Mouse (Mus musculus) olfactory bulb, adult 2 months (tissue): ENCODE data around the gene Hdac5. TPM values are rescaled to one million over a fixed set of nuclear protein-coding genes. Genes with fewer than 3 reads are reported as not detected.
"Not testable (repeated sequence)": the region's sequence is repeated elsewhere in the genome, so short reads cannot be mapped to it uniquely, and the experiment has no call there.

ENCODE experiments used
- H3K27ac ChIP-seq: fragments of 200-500 bp; 2 replicates; pipeline ENCODE4 v1.5.1; 2012; ENCODE audit warnings: low read depth, low read length; ENCODE audit not compliant: insufficient read depth
- H3K4me1 ChIP-seq: fragments of 200-500 bp; 2 replicates; pipeline ENCODE4 v1.6.1; 2012; ENCODE audit warnings: low read length; ENCODE audit not compliant: control insufficient read depth, insufficient read depth
- H3K4me3 ChIP-seq: fragments of 200-500 bp; 2 replicates; pipeline ENCODE4 v1.5.1; 2012; ENCODE audit warnings: mild to moderate bottlenecking, low read depth, low read length, moderate library complexity; ENCODE audit not compliant: insufficient read depth
- CTCF ChIP-seq: fragments of 200-500 bp; IDR thresholded peaks from 2 replicates; pipeline ENCODE4 v1.5.1; 2012; ENCODE audit warnings: low read depth, mild to moderate bottlenecking, low read length, moderate library complexity; ENCODE audit not compliant: insufficient read depth
- POLR2A ChIP-seq: fragments of 200-500 bp; IDR thresholded peaks from 2 replicates; pipeline ENCODE4 v1.6.1; 2012; ENCODE audit warnings: mild to moderate bottlenecking, low read depth, low read length, moderate library complexity; ENCODE audit not compliant: insufficient read depth
- WGBS: fragments of 180-500 bp; shearing (Covaris S2); methylation state at CpG from one replicate; pipeline ENCODE4 v1.1.7; 2018; 5-methylcytosine and 5-hydroxymethylcytosine counted together
- polyA plus RNA-seq: library from polyadenylated mRNA; stranded (reverse); fragments of >200 nt; gene quantifications from 2 replicates; pipeline ENCODE4 v1.2.4, GENCODE M21; 2012; ENCODE audit warnings: low replicate concordance; ENCODE audit not compliant: missing spikeins, insufficient read depth, insufficient read length

The Hdac5 gene
- polyA plus RNA-seq, 1 experiment, result not detected

- Histone ChIP-seq H3K27ac (peak within 1 kb of the TSS; percentile 97), H3K4me1 (peaks cover 7% of the 10 kb centered on the region), H3K4me3 (peak within 1 kb of the TSS; percentile 99)
- peak; percentile 91 for TF ChIP-seq POLR2A
- TF ChIP-seq CTCF, result no peak
- WGBS, result under 1% methylated on average over 69 of the region's 70 CpGs
Measured at GRCm38 (mm10) chr11:102184646-102185495, 45.1 kb downstream of the Hdac5 start, which contains the start of gene Lsm12. TSS of gene Lsm12 (minus strand) at chr11:102185296.

DNA sequence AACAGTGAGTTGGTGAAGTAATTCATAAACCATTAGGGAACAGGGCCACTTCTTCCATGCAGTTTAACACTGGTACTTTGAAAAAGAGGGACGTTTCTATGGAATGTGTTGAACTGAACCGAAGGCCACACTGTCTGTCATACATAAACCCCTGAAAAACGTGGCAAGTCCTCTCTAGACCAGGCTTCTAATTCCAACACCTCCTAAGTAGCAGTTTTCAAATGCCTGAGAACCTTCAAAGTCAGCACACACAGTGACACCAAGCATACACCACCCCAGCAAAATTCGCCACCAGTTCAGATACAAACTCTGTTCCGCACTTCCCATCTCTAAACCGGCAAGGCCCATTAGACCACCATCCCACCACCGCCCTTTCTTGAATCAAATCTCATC, 45.7 kb downstream of the Hdac5 start:
- Histone ChIP-seq H3K4me1 (peaks cover 2% of the 10 kb centered on the region; the same call in 1 of the 2 replicates), H3K27ac (no peak overlapping the region), H3K4me3 (peak overlapping the region; percentile 99)
- TF ChIP-seq CTCF (no peak), POLR2A (no peak)
- 3% methylated on average over 7 of the region's 7 CpGs for WGBS

DNA sequence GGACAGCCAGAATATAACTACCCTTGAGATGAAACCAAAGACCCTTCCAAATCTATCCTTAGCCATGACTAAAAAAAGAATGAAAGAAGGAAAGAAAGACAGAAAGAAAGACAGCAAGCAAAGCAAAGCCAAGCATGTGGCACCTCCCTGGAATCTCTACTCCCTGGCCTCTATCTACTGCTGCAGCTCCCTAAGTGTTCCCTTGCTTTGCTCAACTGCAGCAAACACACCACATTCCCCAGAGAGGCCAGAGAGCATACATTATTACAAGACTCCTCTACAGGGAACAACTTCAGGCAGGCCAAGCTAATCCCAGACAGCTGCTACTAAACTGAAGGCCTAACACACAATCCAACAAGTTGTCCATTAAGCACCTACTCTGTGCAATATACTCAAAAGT, 50.1 kb downstream of the Hdac5 start:
- no peak for TF ChIP-seq CTCF
- TF ChIP-seq POLR2A, result no peak
- Histone ChIP-seq H3K4me3 (no peak overlapping the region), H3K4me1 (peaks cover 2% of the 10 kb centered on the region; the same call in 1 of the 2 replicates), H3K27ac (no peak overlapping the region)

DNA sequence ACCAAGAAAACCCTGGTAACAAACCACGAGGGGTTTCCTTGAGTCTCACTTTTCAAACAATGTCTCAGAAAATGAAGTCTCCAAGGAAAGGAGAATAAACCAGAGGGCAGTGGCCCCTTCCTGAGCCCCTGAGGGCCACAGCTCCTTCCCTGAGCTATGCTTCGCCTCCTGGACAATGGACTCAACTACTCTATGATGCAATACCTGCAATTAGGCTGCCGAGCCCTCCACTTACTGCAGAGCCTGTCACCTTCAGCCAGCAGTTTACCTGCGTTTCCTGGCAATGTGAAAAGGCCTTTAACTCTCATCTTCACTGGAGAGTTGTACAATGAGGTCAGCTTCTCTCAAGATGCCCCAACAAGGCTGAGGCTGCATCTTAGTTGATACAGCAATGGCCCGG, 61.3 kb downstream of the Hdac5 start:
- TF ChIP-seq POLR2A, result no peak
- no peak for TF ChIP-seq CTCF
- Histone ChIP-seq H3K4me1 (no peaks in the 10 kb centered on the region), H3K27ac (no peak overlapping the region), H3K4me3 (no peak overlapping the region)
- WGBS, result 66% methylated on average over 5 of the region's 5 CpGs

DNA sequence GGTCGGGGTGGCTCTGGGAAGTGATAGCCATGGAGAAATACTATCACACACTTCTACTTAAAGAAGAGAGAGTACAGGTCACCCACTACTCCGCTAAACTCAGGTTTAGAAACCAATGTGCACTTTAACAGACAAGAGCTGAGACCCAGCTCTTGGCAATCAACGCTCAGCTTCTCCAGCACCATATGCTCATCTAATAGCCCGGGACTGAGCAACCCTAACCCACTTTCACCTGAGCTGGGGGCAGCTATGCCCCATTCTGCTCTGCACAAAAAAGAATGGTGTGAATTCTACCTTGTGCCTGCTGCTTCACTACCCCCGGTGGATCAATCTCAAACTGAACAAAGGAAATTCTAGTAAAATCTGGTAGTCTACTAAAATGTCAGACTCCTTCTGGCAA, 62.4 kb downstream of the Hdac5 start:
- no peak overlapping the region for H3K27ac ChIP-seq
- no peaks in the 10 kb centered on the region for H3K4me1 ChIP-seq
- TF ChIP-seq POLR2A, result no peak
- TF ChIP-seq CTCF, result no peak
- 87% methylated on average over 5 of the region's 5 CpGs for WGBS
- no peak overlapping the region for H3K4me3 ChIP-seq

DNA sequence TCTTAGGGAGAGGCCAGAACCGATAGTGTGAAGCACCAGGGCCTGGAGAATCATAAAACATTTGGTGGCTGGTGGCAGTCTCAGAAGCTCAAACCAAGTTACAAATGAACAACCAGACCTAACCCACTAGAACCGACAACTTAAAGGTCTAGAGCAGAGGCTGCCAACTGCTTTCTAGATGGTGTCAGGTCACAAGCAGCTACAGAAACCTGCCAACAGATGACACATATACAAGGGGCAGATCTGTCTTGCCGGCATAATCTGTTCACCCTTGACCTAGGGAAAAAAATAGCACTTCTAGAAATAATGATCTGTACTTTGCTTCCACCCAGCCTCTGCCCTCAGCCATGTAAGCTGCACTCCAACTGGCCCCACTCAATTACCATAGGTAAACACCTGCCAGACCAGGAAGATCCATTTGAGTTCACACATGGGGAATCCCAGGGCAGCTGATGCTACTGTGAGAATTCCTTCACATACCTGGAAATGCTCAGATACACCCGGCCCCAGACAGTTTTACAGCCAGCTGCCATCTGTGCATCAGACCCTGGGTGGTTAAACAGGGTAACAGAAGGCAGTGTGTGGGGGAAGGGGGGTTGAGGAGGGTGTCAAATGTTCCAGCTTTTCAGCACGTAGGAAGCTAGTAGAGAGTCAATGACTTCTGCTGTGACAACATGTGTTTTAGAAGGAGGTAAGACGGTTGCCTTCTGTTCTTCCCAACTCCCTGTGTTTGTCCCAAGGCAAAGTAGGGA, 63.8 kb downstream of the Hdac5 start:
- Histone ChIP-seq H3K4me3 (no peak overlapping the region), H3K4me1 (no peaks in the 10 kb centered on the region), H3K27ac (no peak overlapping the region)
- TF ChIP-seq CTCF, result no peak
- no peak for TF ChIP-seq POLR2A
- 63% methylated on average over 6 of the region's 6 CpGs for WGBS

- WGBS, result 78% methylated on average over 5 of the region's 5 CpGs
Measured at GRCm38 (mm10) chr11:102159781-102160180, 70.2 kb downstream of the Hdac5 start.

DNA sequence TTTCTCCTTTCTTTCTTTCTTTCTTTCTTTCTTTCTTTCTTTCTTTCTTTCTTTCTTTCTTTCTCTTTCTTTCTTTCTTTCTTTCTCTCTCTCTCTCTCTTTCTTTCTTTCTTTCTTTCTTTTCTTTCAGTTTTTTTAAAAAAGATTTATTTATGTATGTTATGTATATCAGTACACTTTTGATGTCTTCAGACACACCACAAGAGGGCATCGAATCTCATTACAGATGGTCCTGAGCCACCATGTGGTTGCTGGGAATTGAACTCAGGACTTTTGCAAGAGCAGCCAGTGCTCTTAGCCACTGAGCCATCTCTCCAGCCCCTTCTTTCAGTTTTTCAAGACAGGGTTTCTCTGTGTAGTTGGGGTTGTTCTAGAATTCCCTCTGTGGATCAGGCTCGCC, 71.9 kb downstream of the Hdac5 start:
- WGBS, result 79% methylated on average over 2 of the region's 2 CpGs
- H3K27ac ChIP-seq, H3K4me1 ChIP-seq, H3K4me3 ChIP-seq: not testable (repeated sequence)

More at GRCm38 (mm10) chr11:102159781-102160180, 70.2 kb downstream of the Hdac5 start:
- Histone ChIP-seq H3K27ac (no peak overlapping the region), H3K4me1 (peaks cover 4% of the 10 kb centered on the region), H3K4me3 (no peak overlapping the region)
- TF ChIP-seq CTCF (no peak), POLR2A (no peak)

DNA sequence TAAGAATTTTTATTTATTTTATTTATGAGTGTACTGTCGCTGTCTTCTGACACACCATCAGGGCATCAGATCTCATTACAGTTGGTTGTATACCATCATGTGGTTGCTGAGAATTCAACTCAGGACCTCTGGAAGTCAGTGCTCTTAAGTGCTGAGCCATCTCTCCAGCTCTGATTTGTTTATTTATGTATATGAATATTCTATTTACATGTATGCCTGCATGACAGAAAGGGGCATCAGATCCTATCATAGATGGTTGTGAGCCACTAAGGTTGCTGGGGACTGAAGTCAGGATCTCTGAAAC, 73.2 kb downstream of the Hdac5 start:
- TF ChIP-seq CTCF (no peak), POLR2A (no peak)
- H3K4me3 ChIP-seq, result no peak overlapping the region
- 8% methylated on average over 1 of the region's 1 CpGs for WGBS
- H3K4me1 ChIP-seq, result peaks cover 4% of the 10 kb centered on the region
- H3K27ac ChIP-seq, result no peak overlapping the region
